Mouse (Mus musculus) bone marrow, adult 2 months (tissue): Measurements from ENCODE around the gene Pdhb.

Experiments
- CTCF ChIP-seq: fragments of 200-500 bp; IDR thresholded peaks from 2 replicates; pipeline ENCODE4 v1.5.1; 2011; ENCODE audit warnings: low read length, control low read depth; ENCODE audit not compliant: control insufficient read depth, insufficient read depth
- POLR2A ChIP-seq: fragments of 200-500 bp; IDR thresholded peaks from 2 replicates; pipeline ENCODE4 v1.6.1; 2011; ENCODE audit warnings: low read depth, mild to moderate bottlenecking, control low read depth, low read length, borderline replicate concordance; ENCODE audit not compliant: control insufficient read depth

DNA sequence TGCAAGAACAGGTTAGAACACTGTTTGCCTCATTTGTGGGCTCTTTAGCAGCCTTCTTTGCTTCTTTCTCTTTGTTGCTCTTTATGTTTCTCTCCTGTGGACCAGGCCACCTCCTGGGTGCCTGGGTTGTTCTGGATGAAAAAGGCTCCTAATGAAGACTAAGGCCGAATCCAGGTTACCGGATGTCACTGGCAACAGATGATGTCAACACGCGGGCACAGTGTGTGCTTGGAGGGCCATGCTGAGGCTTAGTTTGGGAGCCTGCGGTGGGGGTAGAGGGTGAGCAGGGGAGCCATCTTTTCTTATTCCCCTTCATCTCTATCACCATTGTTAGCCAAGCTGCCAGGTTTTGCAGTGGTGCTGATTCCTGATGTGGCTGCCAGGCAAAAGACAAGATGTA is 34.7 kb upstream of the Pdhb start:
- TF ChIP-seq CTCF (no peak), POLR2A (no peak)
